Mouse (Mus musculus): ENCODE results near the gene Pkn2. TPM values are rescaled to one million over a fixed set of nuclear protein-coding genes. Genes with fewer than 3 reads are reported as not detected.

Gene Pkn2
- polyA plus RNA-seq (2012; rRNA removed), result 9.5 and 17.7 TPM in 2 replicates

DNA sequence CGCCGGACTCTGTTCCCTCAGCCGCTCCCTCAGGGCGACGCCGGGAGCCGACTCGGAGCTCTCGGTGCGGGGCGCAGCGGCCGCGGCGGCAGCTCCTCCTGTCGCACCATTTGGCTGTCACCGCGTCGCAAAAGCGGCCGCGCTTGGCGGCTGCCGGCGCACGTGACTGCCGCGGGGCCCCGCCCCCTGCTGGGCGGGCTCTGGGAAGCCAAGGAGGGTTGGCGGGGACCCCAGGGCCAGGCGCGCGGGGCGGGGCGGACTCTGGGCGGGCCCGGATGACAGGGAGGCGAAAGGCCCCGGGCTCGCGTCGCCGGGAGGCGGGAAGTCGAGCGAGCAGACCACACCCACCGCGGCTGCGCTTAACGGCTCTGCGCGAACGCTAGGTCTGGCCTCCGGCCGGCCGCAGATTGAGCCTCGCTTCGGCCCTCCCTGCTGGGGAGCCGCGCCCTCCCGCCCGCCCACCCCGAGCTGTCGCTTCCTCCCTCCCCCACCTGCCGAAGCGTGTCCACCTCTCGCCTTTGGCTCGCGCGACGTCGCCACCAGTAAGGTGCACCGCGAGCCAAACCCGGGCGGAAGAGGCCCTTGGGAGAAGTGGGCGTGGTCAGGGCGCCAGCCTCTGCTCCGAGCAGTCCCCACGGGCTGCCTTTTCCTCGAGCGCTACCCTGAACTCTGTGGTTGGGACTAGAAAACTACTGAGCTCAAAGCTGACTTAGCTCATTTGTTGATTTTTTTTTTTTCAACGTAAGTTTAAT, at the start of gene Pkn2:
Gene Pkn2 (minus strand): TSS at position 133 of the 752 bp plus-strand sequence.

DNA sequence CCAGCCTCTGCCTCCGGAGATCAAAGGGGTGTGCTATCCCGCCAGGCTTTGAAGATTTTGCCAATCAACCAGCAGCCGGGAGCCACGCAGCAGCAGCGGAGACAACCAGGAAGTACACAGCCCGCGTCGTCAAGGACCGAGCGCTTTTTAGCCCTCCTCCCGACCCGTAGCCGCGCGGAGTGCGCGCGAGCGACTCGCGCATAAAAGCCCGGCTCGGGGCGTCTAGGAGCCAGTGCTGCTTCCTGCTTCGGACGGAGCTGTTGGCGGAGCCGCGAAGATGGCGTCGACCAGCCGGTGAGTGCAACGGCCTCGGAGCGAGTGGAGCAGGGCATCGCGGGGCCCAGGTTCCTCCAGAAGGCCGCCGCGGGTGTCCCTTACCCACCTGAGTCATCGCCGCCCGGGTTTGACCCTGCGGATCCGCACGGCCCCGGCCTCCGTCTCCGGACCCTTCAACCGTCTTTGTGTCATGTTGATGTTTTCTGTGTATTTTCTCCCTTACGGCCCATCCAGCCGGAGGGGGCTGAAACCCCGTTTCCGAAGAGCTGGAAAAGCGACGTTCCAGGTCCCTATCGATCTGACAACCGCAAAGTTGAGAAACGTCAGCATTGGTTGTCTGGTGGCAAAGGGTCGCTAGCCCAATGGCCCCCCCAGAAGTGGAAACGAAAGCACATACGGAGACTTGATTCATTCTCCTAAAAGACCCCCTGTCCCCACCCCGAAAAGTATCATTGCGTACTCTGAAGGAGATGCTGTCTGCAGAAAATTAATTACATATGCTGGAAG, 116.6 kb downstream of the Pkn2 start, which contains the start of gene Gtf2b:
Gene Gtf2b (plus strand): TSS at position 51 of the 783 bp plus-strand sequence.

Other genes starting within 250 kb of the Pkn2 start
- 0.68 and 1.7 TPM in 2 replicates for gene Kyat3, start 181.0 kb downstream of the Pkn2 start, polyA plus RNA-seq (2012; rRNA removed)
- 3.2 and 4.8 TPM in 2 replicates for gene Gtf2b, start 117.0 kb downstream of the Pkn2 start, polyA plus RNA-seq (2012; rRNA removed)